Mouse (Mus musculus): ENCODE results near the gene Ripk4. TPM values are rescaled to one million over a fixed set of nuclear protein-coding genes. Genes with fewer than 3 reads are reported as not detected.

Ripk4 gene
- total RNA-seq (2015): not detected in 2 replicates
- under 0.01 TPM in 1 of 2 replicates, not detected in the other for total RNA-seq (2017)

GRCm38 (mm10) chr16:97763061-97763989 is at the start of gene Ripk4:
Gene Ripk4 (minus strand): TSS chr16:97763787.
- ATAC-seq (replicated peaks; ENCODE audit: poor library complexity): peak; percentile 35

- no peak for ATAC-seq (replicated peaks; ENCODE audit: poor library complexity)
These were observed 45.3 kb upstream of the Ripk4 start for GRCm38 (mm10) chr16:97808881-97809280.

DNA sequence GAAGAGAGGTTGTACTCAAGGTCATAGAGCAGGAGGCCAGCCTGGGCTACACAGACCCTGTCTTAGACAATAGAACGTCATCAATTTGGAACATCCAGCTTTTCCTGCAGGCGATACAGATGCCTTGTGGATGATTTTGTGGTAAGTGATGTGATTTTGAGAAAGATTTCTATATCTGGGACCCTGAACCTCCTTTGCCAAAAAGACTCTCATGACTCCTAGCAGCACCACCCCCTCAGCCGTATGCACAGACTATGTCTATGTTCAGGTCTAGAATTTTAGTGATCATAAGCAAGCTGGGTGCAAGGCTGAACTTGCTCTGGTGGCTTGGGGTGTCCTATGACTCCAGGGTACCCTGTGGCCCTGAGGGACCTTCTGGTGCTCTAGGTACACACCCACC is 42.1 kb upstream of the Ripk4 start:
- ATAC-seq (replicated peaks; ENCODE audit: poor library complexity): no peak

GRCm38 (mm10) chr16:97804680-97805547 is 41.3 kb upstream of the Ripk4 start:
- peak; percentile 92 for ATAC-seq (replicated peaks; ENCODE audit: poor library complexity)

- ATAC-seq (replicated peaks; ENCODE audit: poor library complexity): peak; percentile 85
These were observed 34.6 kb upstream of the Ripk4 start for GRCm38 (mm10) chr16:97797950-97798869.

DNA sequence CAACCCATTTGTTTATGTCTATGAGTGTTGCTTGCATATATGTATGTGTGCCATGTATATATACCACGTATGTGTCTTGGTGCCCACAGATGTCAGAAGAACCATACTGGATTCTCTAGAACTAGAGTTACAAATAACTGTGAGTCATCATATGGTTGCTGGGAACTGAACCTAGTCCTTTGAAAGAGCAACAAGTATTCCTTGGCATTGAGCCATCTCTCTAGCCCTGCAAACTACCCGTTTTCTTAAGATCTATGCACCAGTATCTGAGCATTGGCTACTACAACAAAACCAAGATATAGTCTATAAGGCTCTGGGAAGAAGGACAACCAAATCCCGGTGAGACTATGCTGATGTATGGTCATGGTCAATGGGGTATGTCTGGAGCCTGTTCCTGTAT is 33.6 kb upstream of the Ripk4 start:
- no peak for ATAC-seq (replicated peaks; ENCODE audit: poor library complexity)

DNA sequence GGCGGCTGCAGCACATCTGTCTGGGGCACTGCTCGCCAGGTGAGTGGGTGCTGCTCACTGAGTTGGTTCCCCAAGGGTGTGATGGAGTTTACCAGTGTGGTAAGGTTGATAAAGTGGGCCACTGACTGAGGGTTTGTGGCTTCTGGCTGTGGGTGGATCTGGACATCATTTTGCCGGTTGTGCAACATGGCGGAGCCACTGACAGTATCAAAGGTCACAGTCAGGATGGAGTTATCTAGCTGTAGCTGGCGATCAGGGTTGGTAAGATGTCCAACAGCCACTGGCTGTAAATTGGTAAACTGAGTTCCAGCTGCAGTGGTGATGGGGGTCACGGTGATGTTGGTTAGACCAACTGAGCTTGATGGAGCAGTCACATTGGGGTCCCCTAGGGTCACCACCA is 30.7 kb upstream of the Ripk4 start:
- ATAC-seq (replicated peaks; ENCODE audit: poor library complexity): no peak

DNA sequence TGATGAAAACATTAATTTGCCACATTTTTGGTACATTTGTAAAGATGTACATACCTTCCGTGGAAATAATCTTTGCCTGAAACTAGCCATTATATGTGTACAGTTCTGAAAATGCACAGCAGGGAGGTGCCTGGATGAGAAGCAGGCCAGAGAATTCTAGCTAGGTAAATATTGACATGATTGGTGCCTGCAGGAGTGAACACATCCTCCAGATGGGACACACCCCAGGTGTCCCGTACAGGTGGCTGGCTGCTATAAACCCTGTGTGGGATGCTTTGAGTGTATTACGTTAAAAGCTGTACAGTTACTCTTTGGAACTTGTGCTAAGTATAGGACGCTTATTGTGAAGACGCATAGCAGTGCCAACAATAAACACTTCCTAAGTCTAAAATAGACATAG is 19.5 kb upstream of the Ripk4 start:
- no peak for ATAC-seq (replicated peaks; ENCODE audit: poor library complexity)

GRCm38 (mm10) chr16:97778353-97779025 is 14.9 kb upstream of the Ripk4 start:
- peak; percentile 98 for ATAC-seq (replicated peaks; ENCODE audit: poor library complexity)

DNA sequence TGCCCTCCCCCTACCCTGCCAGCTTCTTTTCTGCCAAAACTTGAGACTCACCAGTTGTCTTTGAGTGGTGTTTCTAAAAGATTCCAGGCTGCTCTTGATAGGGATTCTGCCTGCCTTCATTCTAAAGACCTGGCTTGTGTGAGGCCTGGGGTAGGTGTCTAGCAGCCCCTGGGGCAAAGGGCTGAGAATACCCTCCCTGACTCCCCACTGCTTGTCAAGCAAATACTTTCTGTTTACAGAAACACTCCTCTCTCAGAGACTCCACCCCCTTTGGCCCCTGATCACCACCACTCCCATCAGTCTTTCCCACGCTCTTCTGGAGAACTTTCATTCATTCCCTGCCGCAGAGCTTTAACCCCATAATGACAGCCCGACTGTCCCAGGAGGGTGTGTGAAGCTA is 2.9 kb upstream of the Ripk4 start:
- ATAC-seq (replicated peaks; ENCODE audit: poor library complexity): no peak

GRCm38 (mm10) chr16:97764626-97765025 is 1.0 kb upstream of the Ripk4 start:
- no peak for ATAC-seq (replicated peaks; ENCODE audit: poor library complexity)

- ATAC-seq (replicated peaks; ENCODE audit: poor library complexity): no peak
These were observed 378 bp upstream of the Ripk4 start for GRCm38 (mm10) chr16:97763990-97764340.

- no peak for ATAC-seq (replicated peaks; ENCODE audit: poor library complexity)
These were observed 1.8 kb downstream of the Ripk4 start for GRCm38 (mm10) chr16:97761782-97762181.

GRCm38 (mm10) chr16:97759681-97760080 is 3.9 kb downstream of the Ripk4 start:
- no peak for ATAC-seq (replicated peaks; ENCODE audit: poor library complexity)

DNA sequence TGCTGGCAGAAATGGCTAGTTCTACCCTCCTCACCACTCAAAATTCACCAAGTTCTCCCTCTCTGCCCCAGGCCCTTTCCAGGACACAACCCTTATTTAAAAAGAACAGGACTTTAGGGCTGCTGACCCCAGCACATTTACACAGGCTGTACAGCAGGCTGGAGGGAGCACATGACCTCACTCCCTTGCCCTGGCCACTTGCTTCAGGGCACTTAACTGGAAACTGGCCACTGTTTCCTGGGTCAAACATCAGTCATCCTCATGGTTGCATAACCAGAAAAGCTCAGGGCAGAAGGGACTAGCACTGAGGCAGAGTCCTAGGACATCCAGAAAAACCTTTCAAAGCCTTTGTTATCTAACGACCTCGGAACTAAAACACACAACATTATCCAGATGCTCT is 5.3 kb downstream of the Ripk4 start:
- ATAC-seq (replicated peaks; ENCODE audit: poor library complexity): no peak

DNA sequence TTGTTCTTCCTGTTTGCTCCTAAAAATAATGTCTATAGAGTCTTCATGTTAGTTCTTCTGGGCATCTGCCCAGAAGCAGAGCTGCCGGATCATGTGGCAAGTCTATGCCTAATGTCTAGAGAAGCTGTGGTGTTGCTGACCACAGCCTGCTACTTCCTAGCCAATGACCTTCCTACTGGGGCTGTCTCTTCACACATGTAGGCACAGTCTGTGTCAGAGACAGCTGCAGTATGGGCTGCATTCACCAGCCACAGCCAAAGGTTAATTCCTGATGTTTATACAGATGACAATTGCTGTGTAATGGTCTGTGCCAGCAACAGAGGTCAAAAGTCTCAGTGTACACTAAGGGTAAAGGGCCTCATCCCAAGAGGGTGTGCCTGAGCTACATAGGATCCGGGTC is 7.1 kb downstream of the Ripk4 start:
- ATAC-seq (replicated peaks; ENCODE audit: poor library complexity): peak; percentile 50

GRCm38 (mm10) chr16:97752316-97752941 is 11.2 kb downstream of the Ripk4 start:
- 0 out of 2 replicates have a peak, but pooled peaks have one; percentile 21 for ATAC-seq (replicated peaks; ENCODE audit: poor library complexity)

DNA sequence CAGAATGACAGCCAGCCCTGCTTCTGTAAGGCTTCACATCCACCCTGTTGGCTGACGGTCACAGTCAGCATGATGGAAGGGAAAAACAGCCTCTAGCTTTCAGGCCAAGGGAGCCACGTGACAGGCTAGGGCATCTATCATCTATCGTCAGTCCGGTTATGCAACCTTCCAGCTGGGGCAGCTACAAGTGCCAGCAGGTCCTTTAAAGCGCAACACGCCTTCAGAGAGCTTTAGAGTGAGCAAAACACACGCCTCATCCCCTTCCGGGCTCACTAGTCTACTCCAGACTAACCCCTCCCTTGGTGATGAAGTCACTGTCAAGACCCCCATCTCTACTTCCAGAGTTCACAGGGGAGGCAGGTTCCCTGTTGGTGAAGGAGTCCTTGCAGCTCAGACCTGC is 11.7 kb downstream of the Ripk4 start:
- peak; percentile 57; the same call in 1 of the 2 replicates for ATAC-seq (replicated peaks; ENCODE audit: poor library complexity)

GRCm38 (mm10) chr16:97748421-97748820 is 15.2 kb downstream of the Ripk4 start:
- no peak for ATAC-seq (replicated peaks; ENCODE audit: poor library complexity)

- peak; percentile 37; the same call in 1 of the 2 replicates for ATAC-seq (replicated peaks; ENCODE audit: poor library complexity)
These were observed 25.6 kb downstream of the Ripk4 start for GRCm38 (mm10) chr16:97738030-97738429.

Measured in megakaryocyte progenitor cell, adult 5-6 weeks (primary cell).